Mouse (Mus musculus): ENCODE data around the gene Nlgn2. TPM values are rescaled to one million over a fixed set of nuclear protein-coding genes. Genes with fewer than 3 reads are reported as not detected.

Nlgn2 gene
- total and polyA plus RNA-seq, 2 experiments from 2014 or later: 23.5 to 137 TPM

DNA sequence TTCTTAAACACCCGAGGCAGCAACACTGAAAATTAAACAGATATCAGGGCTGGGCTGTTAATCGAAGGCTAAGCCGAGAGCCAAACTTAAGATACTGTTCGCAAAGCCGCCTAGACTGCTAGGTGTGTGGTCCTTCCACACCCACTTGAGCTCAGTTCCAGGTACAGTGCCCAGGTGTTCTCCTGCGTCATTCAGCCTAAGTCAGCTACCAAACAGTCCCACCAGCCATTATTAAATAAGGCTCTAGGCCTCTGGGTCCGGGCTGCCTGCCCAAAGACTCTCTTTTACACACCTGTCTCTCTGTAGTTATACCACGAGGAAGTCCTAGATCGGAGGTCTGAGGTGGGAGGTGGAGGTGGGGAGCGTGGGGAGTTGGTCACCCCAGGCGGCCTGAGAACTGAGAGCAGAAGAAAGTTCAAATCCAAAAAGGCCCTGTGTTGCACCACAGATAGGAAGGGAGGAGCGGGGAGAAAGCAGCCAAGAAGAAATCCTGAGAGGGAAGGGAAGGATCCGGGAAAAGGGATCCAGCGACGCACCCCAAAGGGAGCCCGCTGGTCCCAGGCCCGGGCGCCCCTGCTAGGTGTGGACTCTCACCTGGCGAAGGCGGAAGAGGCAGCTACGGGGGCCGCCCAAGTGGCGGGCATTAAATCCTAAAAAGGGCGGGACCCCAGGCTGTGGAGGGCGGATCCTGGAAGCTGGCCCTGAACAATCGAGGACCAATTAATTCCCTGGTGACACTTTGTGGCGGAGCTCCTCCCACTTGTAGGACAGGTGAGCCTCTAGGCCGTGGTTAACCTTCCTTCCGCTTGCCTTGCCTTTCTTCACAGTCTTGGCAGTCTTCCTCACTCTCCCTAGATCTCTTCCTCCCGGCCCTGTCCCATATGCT lies 20.8 kb upstream of the Nlgn2 start, which contains the start of gene Tnk1:
Gene Tnk1 (minus strand): TSS at position 618 of the 886 bp plus-strand sequence.
- TF ChIP-seq CTCF (IDR thresholded peaks at IDR 0.05): no peak
- H3K36me3 ChIP-seq (ENCODE audit: insufficient read depth, low read length): no peaks in the 10 kb centered on the region
- no peak within 1 kb of the TSS for H3K4me3 ChIP-seq (ENCODE audit: low read depth, low read length)
- 0 out of 2 replicates have a peak, but pooled peaks cover 4% of the 10 kb centered on the region for H3K4me1 ChIP-seq (ENCODE audit: insufficient read depth, low read length)
- H3K27ac ChIP-seq (ENCODE audit: low read depth, low read length): no peak within 1 kb of the TSS
- WGBS: 23% methylated on average over 30 of the region's 30 CpGs
- ATAC-seq (ENCODE audit: low FRiP score) (no peak), DNase-seq (ENCODE audit: low spot score) (no peak)
- no peak within 1 kb of the TSS for H3K9ac ChIP-seq (replicated peaks; ENCODE audit: low read length, poor library complexity, severe bottlenecking)
- no peak within 1 kb of the TSS for H3K4me2 ChIP-seq (ENCODE audit: low read depth, low read length, poor library complexity, severe bottlenecking)
- no peaks in the 10 kb centered on the region for H3K9me3 ChIP-seq (ENCODE audit: low read length)
- H3K27me3 ChIP-seq (ENCODE audit: insufficient read depth, low read length): peaks cover 8% of the 10 kb centered on the region

DNA sequence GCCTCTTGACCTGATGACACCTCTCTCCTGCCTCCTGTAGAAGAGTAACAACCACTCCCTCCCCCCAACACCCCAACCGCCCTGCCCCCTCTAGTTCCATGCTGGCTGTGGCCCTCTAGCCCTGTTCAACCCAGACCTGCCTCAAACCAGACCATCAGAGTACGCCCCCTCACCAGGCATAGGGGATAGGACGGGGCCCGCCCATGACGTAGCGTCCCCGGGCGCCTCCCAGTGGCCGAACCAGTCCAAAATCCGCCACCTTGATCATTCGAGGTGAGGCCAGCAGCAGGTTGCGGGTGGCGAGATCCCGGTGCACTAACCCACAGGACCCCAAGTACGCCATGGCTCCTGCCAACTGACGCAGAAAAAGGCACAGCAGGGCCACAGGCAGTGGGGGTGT lies 17.8 kb upstream of the Nlgn2 start:
- Histone ChIP-seq H3K36me3 (ENCODE audit: insufficient read depth, low read length) (peaks cover 15% of the 10 kb centered on the region), H3K4me1 (ENCODE audit: insufficient read depth, low read length) (0 out of 2 replicates have a peak, but pooled peaks cover 4% of the 10 kb centered on the region), H3K9me3 (ENCODE audit: low read length) (no peaks in the 10 kb centered on the region), H3K27me3 (ENCODE audit: insufficient read depth, low read length) (peaks cover 8% of the 10 kb centered on the region), H3K4me3 (ENCODE audit: low read depth, low read length) (no peak overlapping the region), H3K27ac (ENCODE audit: low read depth, low read length) (no peak overlapping the region), H3K4me2 (ENCODE audit: low read depth, low read length, poor library complexity, severe bottlenecking) (no peak overlapping the region), H3K9ac (replicated peaks; ENCODE audit: low read length, poor library complexity, severe bottlenecking) (no peak overlapping the region)
- WGBS: 21% methylated on average over 16 of the region's 16 CpGs
- peak; percentile 69 for ATAC-seq (ENCODE audit: low FRiP score)
- peak; percentile 54 for TF ChIP-seq CTCF (IDR thresholded peaks at IDR 0.05)
- DNase-seq (ENCODE audit: low spot score): no peak

DNA sequence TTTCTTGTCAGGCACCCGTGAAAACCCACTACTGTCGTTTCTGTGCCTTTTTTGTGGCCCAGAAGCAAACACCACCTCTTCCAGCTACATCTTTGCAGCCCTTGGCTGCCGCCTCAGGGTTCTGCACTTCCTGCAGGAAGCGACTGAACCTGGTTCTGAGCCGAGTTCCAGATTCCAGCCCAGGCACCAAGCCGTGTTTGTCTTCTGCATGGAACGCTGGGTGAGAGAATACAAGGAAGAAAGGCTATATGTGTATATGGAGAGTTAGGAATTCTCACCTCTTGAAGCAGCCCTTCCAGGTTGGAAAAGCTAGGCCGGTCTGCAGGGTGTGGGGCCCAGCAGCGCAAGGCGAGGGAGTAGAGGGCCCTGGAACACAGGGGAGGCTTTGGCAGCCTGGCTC lies 17.1 kb upstream of the Nlgn2 start:
- WGBS: 89% methylated on average over 10 of the region's 10 CpGs
- Histone ChIP-seq H3K4me2 (ENCODE audit: low read depth, low read length, poor library complexity, severe bottlenecking) (no peak overlapping the region), H3K27ac (ENCODE audit: low read depth, low read length) (no peak overlapping the region), H3K4me1 (ENCODE audit: insufficient read depth, low read length) (0 out of 2 replicates have a peak, but pooled peaks cover 4% of the 10 kb centered on the region), H3K9ac (replicated peaks; ENCODE audit: low read length, poor library complexity, severe bottlenecking) (no peak overlapping the region), H3K4me3 (ENCODE audit: low read depth, low read length) (no peak overlapping the region), H3K9me3 (ENCODE audit: low read length) (no peaks in the 10 kb centered on the region), H3K27me3 (ENCODE audit: insufficient read depth, low read length) (peaks cover 8% of the 10 kb centered on the region), H3K36me3 (ENCODE audit: insufficient read depth, low read length) (peaks cover 21% of the 10 kb centered on the region)
- DNase-seq (ENCODE audit: low spot score): no peak
- no peak for TF ChIP-seq CTCF (IDR thresholded peaks at IDR 0.05)
- no peak for ATAC-seq (ENCODE audit: low FRiP score)

DNA sequence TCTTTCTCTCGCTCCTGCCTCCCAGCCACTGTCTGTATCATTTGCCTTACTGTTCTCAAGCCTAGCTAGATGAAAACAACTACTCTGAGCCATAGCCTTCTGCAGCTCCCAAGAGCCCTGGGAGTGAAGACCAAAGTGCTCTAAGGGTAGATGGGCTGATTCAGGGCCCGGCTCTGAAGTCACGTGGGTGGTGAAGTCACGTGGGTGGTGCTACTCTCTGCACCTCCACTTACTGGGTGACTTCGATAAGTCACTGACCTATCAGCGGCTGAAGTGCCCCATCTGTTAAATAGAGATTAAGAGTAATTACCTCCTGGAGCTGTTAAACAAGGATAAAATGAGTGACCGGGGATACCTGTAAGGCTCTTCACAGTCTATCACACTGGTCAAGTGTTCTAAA lies 16.4 kb upstream of the Nlgn2 start:
- no peak overlapping the region for H3K4me3 ChIP-seq (ENCODE audit: low read depth, low read length)
- 81% methylated on average over 7 of the region's 7 CpGs for WGBS
- H3K4me1 ChIP-seq (ENCODE audit: insufficient read depth, low read length): 0 out of 2 replicates have a peak, but pooled peaks cover 4% of the 10 kb centered on the region
- H3K27me3 ChIP-seq (ENCODE audit: insufficient read depth, low read length): peaks cover 6% of the 10 kb centered on the region
- TF ChIP-seq CTCF (IDR thresholded peaks at IDR 0.05): no peak
- no peaks in the 10 kb centered on the region for H3K9me3 ChIP-seq (ENCODE audit: low read length)
- H3K36me3 ChIP-seq (ENCODE audit: insufficient read depth, low read length): peaks cover 24% of the 10 kb centered on the region
- H3K9ac ChIP-seq (replicated peaks; ENCODE audit: low read length, poor library complexity, severe bottlenecking): no peak overlapping the region
- DNase-seq (ENCODE audit: low spot score): no peak
- ATAC-seq (ENCODE audit: low FRiP score): no peak
- no peak overlapping the region for H3K27ac ChIP-seq (ENCODE audit: low read depth, low read length)
- H3K4me2 ChIP-seq (ENCODE audit: low read depth, low read length, poor library complexity, severe bottlenecking): no peak overlapping the region

DNA sequence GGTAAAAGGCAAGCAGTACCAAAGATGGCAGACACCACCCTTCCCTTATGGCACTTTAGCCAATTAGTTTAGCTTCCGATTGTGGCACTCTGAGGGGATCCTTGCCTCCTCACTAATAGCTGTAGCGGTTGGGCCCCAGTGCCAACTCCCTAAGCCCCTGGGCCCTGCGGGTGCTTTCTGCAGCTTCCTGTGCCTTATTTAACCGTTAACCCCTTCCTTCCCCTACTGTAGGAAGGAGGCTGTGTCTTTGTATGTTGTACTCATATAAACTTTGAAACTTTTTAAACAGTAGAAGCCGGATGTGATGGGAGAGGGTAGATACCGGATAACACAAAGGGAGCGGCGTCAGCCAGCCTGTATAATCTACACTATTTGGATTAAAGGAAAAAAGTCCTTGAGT lies 13.2 kb upstream of the Nlgn2 start:
- ATAC-seq (ENCODE audit: low FRiP score): no peak
- Histone ChIP-seq H3K27me3 (ENCODE audit: insufficient read depth, low read length) (no peaks in the 10 kb centered on the region), H3K9me3 (ENCODE audit: low read length) (no peaks in the 10 kb centered on the region), H3K9ac (replicated peaks; ENCODE audit: low read length, poor library complexity, severe bottlenecking) (no peak overlapping the region), H3K4me2 (ENCODE audit: low read depth, low read length, poor library complexity, severe bottlenecking) (no peak overlapping the region), H3K4me1 (ENCODE audit: insufficient read depth, low read length) (peaks cover 14% of the 10 kb centered on the region; the same call in 1 of the 2 replicates), H3K36me3 (ENCODE audit: insufficient read depth, low read length) (peaks cover 34% of the 10 kb centered on the region), H3K4me3 (ENCODE audit: low read depth, low read length) (no peak overlapping the region), H3K27ac (ENCODE audit: low read depth, low read length) (no peak overlapping the region)
- no peak for DNase-seq (ENCODE audit: low spot score)
- WGBS: 75% methylated on average over 8 of the region's 8 CpGs
- no peak for TF ChIP-seq CTCF (IDR thresholded peaks at IDR 0.05)

DNA sequence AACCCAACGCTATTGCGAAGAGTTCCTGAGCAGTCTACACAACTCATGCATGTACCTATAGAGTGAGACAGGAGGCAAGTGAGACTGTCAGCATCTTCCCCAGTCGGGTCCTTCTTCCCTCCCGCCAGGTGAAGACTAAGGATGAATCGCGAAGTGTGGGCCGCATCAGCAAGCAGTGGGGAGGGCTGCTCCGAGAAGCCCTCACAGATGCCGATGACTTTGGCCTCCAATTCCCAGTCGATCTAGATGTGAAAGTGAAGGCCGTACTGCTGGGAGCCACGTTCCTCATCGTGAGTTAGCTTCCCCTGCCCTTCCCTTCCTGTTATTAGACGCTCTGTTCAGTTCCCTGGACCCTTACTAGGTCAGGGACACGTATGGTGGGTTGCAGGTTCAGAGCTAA lies 12.3 kb upstream of the Nlgn2 start:
- Histone ChIP-seq H3K9ac (replicated peaks; ENCODE audit: low read length, poor library complexity, severe bottlenecking) (no peak overlapping the region), H3K4me3 (ENCODE audit: low read depth, low read length) (no peak overlapping the region), H3K36me3 (ENCODE audit: insufficient read depth, low read length) (peaks cover 34% of the 10 kb centered on the region), H3K9me3 (ENCODE audit: low read length) (no peaks in the 10 kb centered on the region), H3K4me1 (ENCODE audit: insufficient read depth, low read length) (peaks cover 9% of the 10 kb centered on the region; the same call in 1 of the 2 replicates), H3K27ac (ENCODE audit: low read depth, low read length) (no peak overlapping the region), H3K4me2 (ENCODE audit: low read depth, low read length, poor library complexity, severe bottlenecking) (no peak overlapping the region), H3K27me3 (ENCODE audit: insufficient read depth, low read length) (no peaks in the 10 kb centered on the region)
- WGBS: 92% methylated on average over 15 of the region's 15 CpGs
- no peak for TF ChIP-seq CTCF (IDR thresholded peaks at IDR 0.05)
- DNase-seq (ENCODE audit: low spot score) (no peak), ATAC-seq (ENCODE audit: low FRiP score) (no peak)

Measured in midbrain, postnatal 0 days (tissue).